Mouse (Mus musculus): ENCODE results near the gene Sergef. TPM values are rescaled to one million over a fixed set of nuclear protein-coding genes. Genes with fewer than 3 reads are reported as not detected.

Sergef gene
- total and polyA plus RNA-seq, 2 experiments = 4.9 to 7.5 TPM

GRCm38 (mm10) chr7:46415818-46416425 lies 223.7 kb downstream of the Sergef start:
- Histone ChIP-seq H3K9ac (ENCODE audit: low read depth, low read length) (no peak overlapping the region), H3K4me3 (ENCODE audit: insufficient read depth, low read depth, low read length) (no peak overlapping the region), H3K27ac (replicated peaks; ENCODE audit: insufficient read depth, low read depth, low read length) (no peak overlapping the region), H3K27me3 (ENCODE audit: control insufficient read depth, insufficient read depth, low read length) (no peaks in the 10 kb centered on the region), H3K79me2 (ENCODE audit: control insufficient read depth, insufficient read depth, low read length) (no peaks in the 10 kb centered on the region), H3K36me3 (ENCODE audit: control insufficient read depth, insufficient read depth, low read length) (no peaks in the 10 kb centered on the region), H3K4me1 (ENCODE audit: control insufficient read depth, insufficient read depth, low read length) (no peaks in the 10 kb centered on the region)
- TF ChIP-seq CTCF (IDR thresholded peaks at IDR 0.05; ENCODE audit: low read depth, low read length) (no peak), POLR2A (IDR thresholded peaks at IDR 0.05; ENCODE audit: extremely low read depth, insufficient read depth, low read length) (no peak)
- WGBS = 64% methylated on average over 14 of the region's 14 CpGs
- no peak for DNase-seq (ENCODE audit: extremely low read depth, low read depth, low spot score)

GRCm38 (mm10) chr7:46413959-46414725 lies 225.5 kb downstream of the Sergef start:
- Histone ChIP-seq H3K4me3 (ENCODE audit: insufficient read depth, low read depth, low read length) (no peak overlapping the region), H3K36me3 (ENCODE audit: control insufficient read depth, insufficient read depth, low read length) (no peaks in the 10 kb centered on the region), H3K9ac (ENCODE audit: low read depth, low read length) (no peak overlapping the region), H3K27me3 (ENCODE audit: control insufficient read depth, insufficient read depth, low read length) (no peaks in the 10 kb centered on the region), H3K27ac (replicated peaks; ENCODE audit: insufficient read depth, low read depth, low read length) (no peak overlapping the region), H3K79me2 (ENCODE audit: control insufficient read depth, insufficient read depth, low read length) (no peaks in the 10 kb centered on the region), H3K4me1 (ENCODE audit: control insufficient read depth, insufficient read depth, low read length) (no peaks in the 10 kb centered on the region)
- no peak for TF ChIP-seq POLR2A (IDR thresholded peaks at IDR 0.05; ENCODE audit: extremely low read depth, insufficient read depth, low read length)
- DNase-seq (ENCODE audit: extremely low read depth, low read depth, low spot score) = no peak
- 60% methylated on average over 6 of the region's 6 CpGs for WGBS

GRCm38 (mm10) chr7:46412823-46413222 lies 226.8 kb downstream of the Sergef start:
- no peak overlapping the region for H3K4me3 ChIP-seq (ENCODE audit: insufficient read depth, low read depth, low read length)
- H3K27me3 ChIP-seq (ENCODE audit: control insufficient read depth, insufficient read depth, low read length) = no peaks in the 10 kb centered on the region
- TF ChIP-seq CTCF (IDR thresholded peaks at IDR 0.05; ENCODE audit: low read depth, low read length) (no peak), POLR2A (IDR thresholded peaks at IDR 0.05; ENCODE audit: extremely low read depth, insufficient read depth, low read length) (no peak)
- no peak overlapping the region for H3K9ac ChIP-seq (ENCODE audit: low read depth, low read length)
- H3K4me1 ChIP-seq (ENCODE audit: control insufficient read depth, insufficient read depth, low read length) = no peaks in the 10 kb centered on the region
- H3K27ac ChIP-seq (replicated peaks; ENCODE audit: insufficient read depth, low read depth, low read length) = no peak overlapping the region
- no peaks in the 10 kb centered on the region for H3K36me3 ChIP-seq (ENCODE audit: control insufficient read depth, insufficient read depth, low read length)
- H3K79me2 ChIP-seq (ENCODE audit: control insufficient read depth, insufficient read depth, low read length) = no peaks in the 10 kb centered on the region
- WGBS = 84% methylated on average over 5 of the region's 5 CpGs
- DNase-seq (ENCODE audit: extremely low read depth, low read depth, low spot score) = no peak

DNA sequence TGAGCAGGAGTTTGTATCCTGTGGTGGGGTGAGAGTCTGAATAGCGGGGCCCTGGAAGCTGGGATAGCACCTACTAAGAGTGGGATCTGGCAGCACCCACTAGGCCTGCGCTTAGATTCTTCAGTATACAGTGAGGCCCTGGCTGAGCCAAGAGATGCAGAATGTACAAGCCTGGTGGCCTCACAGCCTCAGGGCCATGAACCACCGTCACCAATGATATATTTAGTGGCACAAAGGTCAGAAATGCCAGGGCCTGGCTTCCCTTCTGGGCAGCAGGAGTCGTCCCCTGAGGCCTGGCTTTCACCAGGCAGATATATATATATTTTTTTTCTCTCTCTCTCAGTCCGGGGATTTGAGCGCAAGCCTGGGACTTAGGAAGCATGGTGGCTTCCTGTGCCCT lies 228.9 kb downstream of the Sergef start:
- Histone ChIP-seq H3K27ac (replicated peaks; ENCODE audit: insufficient read depth, low read depth, low read length) (no peak overlapping the region), H3K4me1 (ENCODE audit: control insufficient read depth, insufficient read depth, low read length) (no peaks in the 10 kb centered on the region), H3K9ac (ENCODE audit: low read depth, low read length) (no peak overlapping the region), H3K36me3 (ENCODE audit: control insufficient read depth, insufficient read depth, low read length) (no peaks in the 10 kb centered on the region), H3K79me2 (ENCODE audit: control insufficient read depth, insufficient read depth, low read length) (no peaks in the 10 kb centered on the region), H3K4me3 (ENCODE audit: insufficient read depth, low read depth, low read length) (no peak overlapping the region), H3K27me3 (ENCODE audit: control insufficient read depth, insufficient read depth, low read length) (no peaks in the 10 kb centered on the region)
- TF ChIP-seq POLR2A (IDR thresholded peaks at IDR 0.05; ENCODE audit: extremely low read depth, insufficient read depth, low read length) (no peak), CTCF (IDR thresholded peaks at IDR 0.05; ENCODE audit: low read depth, low read length) (no peak)
- no peak for DNase-seq (ENCODE audit: extremely low read depth, low read depth, low spot score)
- WGBS = 83% methylated on average over 6 of the region's 6 CpGs

DNA sequence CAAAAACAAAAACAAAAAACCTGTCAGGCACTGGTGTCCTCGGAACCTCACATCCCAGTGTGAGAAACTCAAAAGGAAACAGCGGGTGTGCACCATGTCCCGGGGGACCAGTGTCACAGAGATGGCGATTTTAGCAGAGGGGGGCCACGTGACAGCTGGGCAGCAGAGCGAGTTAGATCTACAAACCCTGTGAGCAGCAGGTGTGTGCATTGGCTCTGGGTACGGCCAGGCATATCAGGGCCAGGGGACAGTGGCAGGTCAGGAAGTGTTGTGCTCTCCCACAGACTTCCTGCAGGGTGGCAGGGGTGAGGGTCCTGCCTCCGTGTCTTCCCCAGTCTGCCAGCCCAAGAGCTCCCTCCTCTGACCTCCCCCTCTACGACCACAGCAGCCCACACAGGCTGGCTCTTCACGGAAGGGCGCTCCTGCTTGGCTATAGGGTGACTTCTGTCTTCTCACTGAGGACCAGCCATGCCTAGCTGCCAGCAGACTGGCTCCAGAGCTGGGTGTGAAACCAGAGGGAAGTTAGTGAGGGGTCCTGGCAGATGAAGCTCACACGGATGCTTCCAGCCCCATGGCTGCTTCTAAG lies 230.3 kb downstream of the Sergef start:
- Histone ChIP-seq H3K27me3 (ENCODE audit: control insufficient read depth, insufficient read depth, low read length) (no peaks in the 10 kb centered on the region), H3K4me3 (ENCODE audit: insufficient read depth, low read depth, low read length) (no peak overlapping the region), H3K27ac (replicated peaks; ENCODE audit: insufficient read depth, low read depth, low read length) (no peak overlapping the region), H3K79me2 (ENCODE audit: control insufficient read depth, insufficient read depth, low read length) (no peaks in the 10 kb centered on the region), H3K4me1 (ENCODE audit: control insufficient read depth, insufficient read depth, low read length) (no peaks in the 10 kb centered on the region), H3K9ac (ENCODE audit: low read depth, low read length) (no peak overlapping the region), H3K36me3 (ENCODE audit: control insufficient read depth, insufficient read depth, low read length) (no peaks in the 10 kb centered on the region)
- 55% methylated on average over 12 of the region's 12 CpGs for WGBS
- no peak for DNase-seq (ENCODE audit: extremely low read depth, low read depth, low spot score)
- TF ChIP-seq POLR2A (IDR thresholded peaks at IDR 0.05; ENCODE audit: extremely low read depth, insufficient read depth, low read length) (no peak), CTCF (IDR thresholded peaks at IDR 0.05; ENCODE audit: low read depth, low read length) (no peak)

GRCm38 (mm10) chr7:46408606-46409005 lies 231.0 kb downstream of the Sergef start:
- H3K4me1 ChIP-seq (ENCODE audit: control insufficient read depth, insufficient read depth, low read length) = no peaks in the 10 kb centered on the region
- H3K27me3 ChIP-seq (ENCODE audit: control insufficient read depth, insufficient read depth, low read length) = no peaks in the 10 kb centered on the region
- TF ChIP-seq CTCF (IDR thresholded peaks at IDR 0.05; ENCODE audit: low read depth, low read length) = no peak
- no peak for TF ChIP-seq POLR2A (IDR thresholded peaks at IDR 0.05; ENCODE audit: extremely low read depth, insufficient read depth, low read length)
- 86% methylated on average over 9 of the region's 9 CpGs for WGBS
- no peak overlapping the region for H3K9ac ChIP-seq (ENCODE audit: low read depth, low read length)
- no peaks in the 10 kb centered on the region for H3K79me2 ChIP-seq (ENCODE audit: control insufficient read depth, insufficient read depth, low read length)
- DNase-seq (ENCODE audit: extremely low read depth, low read depth, low spot score) = no peak
- H3K27ac ChIP-seq (replicated peaks; ENCODE audit: insufficient read depth, low read depth, low read length) = no peak overlapping the region
- no peaks in the 10 kb centered on the region for H3K36me3 ChIP-seq (ENCODE audit: control insufficient read depth, insufficient read depth, low read length)
- H3K4me3 ChIP-seq (ENCODE audit: insufficient read depth, low read depth, low read length) = no peak overlapping the region

All from liver, adult 2 months (tissue).